Mouse (Mus musculus) kidney, postnatal 0 days (tissue): ENCODE results near the gene Slc35e1. TPM values are rescaled to one million over a fixed set of nuclear protein-coding genes. Genes with fewer than 3 reads are reported as not detected.

ENCODE experiments used
- ATAC-seq: fragments of 200-750 bp; cut with Nextera tagmentation; replicated peaks from 2 replicates; pipeline ENCODE4 v1.8.0; 2017; ENCODE audit warnings: low read depth, moderate number of reproducible peaks, moderate TSS enrichment, moderate library complexity; ENCODE audit not compliant: low FRiP score
- DNase-seq: peaks from one replicate; pipeline ENCODE4 v3.0.0-alpha.2; 2016; ENCODE audit warnings: low spot score
- H3K27ac ChIP-seq: fragments of 300-500 bp; sonication (generic); 2 replicates; pipeline ENCODE4 v1.5.1; 2014; ENCODE audit warnings: mild to moderate bottlenecking
- H3K27me3 ChIP-seq: fragments of 300-500 bp; sonication (generic); 2 replicates; pipeline ENCODE4 v1.6.1; 2014; ENCODE audit warnings: low read length, mixed read lengths; ENCODE audit not compliant: insufficient read depth
- H3K36me3 ChIP-seq: fragments of 300-500 bp; sonication (generic); 2 replicates; pipeline ENCODE4 v1.6.1; 2014; ENCODE audit warnings: low read length, mixed read lengths; ENCODE audit not compliant: insufficient read depth
- H3K4me1 ChIP-seq: fragments of 300-500 bp; sonication (generic); replicated peaks from 2 replicates; pipeline ENCODE4 v1.6.1; 2014; ENCODE audit warnings: antibody characterized with exemption, low read length, mixed read lengths; ENCODE audit not compliant: insufficient read depth
- H3K4me2 ChIP-seq: fragments of 300-500 bp; sonication (generic); 2 replicates; pipeline ENCODE4 v1.6.1; 2014; ENCODE audit warnings: mild to moderate bottlenecking, low read length, moderate library complexity, mixed read lengths
- H3K4me3 ChIP-seq: fragments of 300-500 bp; sonication (generic); replicated peaks from 2 replicates; pipeline ENCODE4 v1.5.1; 2014; ENCODE audit warnings: low read depth, low read length
- H3K9ac ChIP-seq: fragments of 300-500 bp; sonication (generic); 2 replicates; pipeline ENCODE4 v1.6.1; 2014; ENCODE audit warnings: low read depth, low read length
- H3K9me3 ChIP-seq: fragments of 300-500 bp; sonication (generic); replicated peaks from 2 replicates; pipeline ENCODE4 v1.6.1; 2016; ENCODE audit warnings: low read length, inconsistent platforms, mixed read lengths
- CTCF ChIP-seq: IDR thresholded peaks from 2 replicates; pipeline ENCODE4 v1.5.1; 2016; ENCODE audit warnings: antibody characterized with exemption, low read depth, mild to moderate bottlenecking, moderate library complexity
- WGBS: fragments of 180-500 bp; shearing (Covaris S2); extraction: QIAGEN DNeasy Blood & Tissue Kit; methylation state at CpG from one replicate; pipeline ENCODE4 v1.1.7; 2014; 5-methylcytosine and 5-hydroxymethylcytosine counted together
- microRNA-seq: library from miRNA; unstranded; fragments of <30 nt; microRNA quantifications from one replicate; pipeline ENCODE4, GENCODE M21; 2016
- polyA plus RNA-seq: library from polyadenylated mRNA; unstranded; fragments of >200 nt; fragmentation: Nextera tagmentation; extraction: Ambion mirVana; gene quantifications from 2 replicates; pipeline ENCODE4 v1.2.1, GENCODE M21; 2015

Slc35e1 gene
- polyA plus RNA-seq, 1 experiment from 2014 or later: 9.1 TPM

GRCm38 (mm10) chr8:72434952-72435351 lies 57.5 kb downstream of the Slc35e1 start:
- no peak for DNase-seq
- no peaks in the 10 kb centered on the region for H3K9me3 ChIP-seq

More at GRCm38 (mm10) chr8:72434952-72435351, 57.5 kb downstream of the Slc35e1 start:
- no peaks in the 10 kb centered on the region for H3K4me1 ChIP-seq
- ATAC-seq: no peak
- H3K4me2 ChIP-seq: no peak overlapping the region
- H3K9ac ChIP-seq: no peak overlapping the region
- TF ChIP-seq CTCF: no peak
- no peak overlapping the region for H3K27ac ChIP-seq
- WGBS: 6% methylated on average over 2 of the region's 2 CpGs
- H3K4me3 ChIP-seq: no peak overlapping the region
- H3K36me3 ChIP-seq: no peaks in the 10 kb centered on the region
- H3K27me3 ChIP-seq: no peaks in the 10 kb centered on the region

Small RNA genes within 50 kb of the gene (microRNA-seq; reads per million reads assigned to microRNA genes)
- gene Gm28019: not detected
- not detected for gene Mir7068

Other genes with a start within 250 kb of the Slc35e1 start
- 22.2 and 22.8 TPM in 2 replicates for gene Gm10282, start 187.4 kb downstream of the Slc35e1 start, polyA plus RNA-seq
- 24.7 and 31.9 TPM in 2 replicates for gene Klf2, start 173.6 kb downstream of the Slc35e1 start, polyA plus RNA-seq
- 32.5 and 37.5 TPM in 2 replicates for gene Eps15l1, start 71.2 kb downstream of the Slc35e1 start, polyA plus RNA-seq
- 2.1 and 2.2 TPM in 2 replicates for gene Calr3, start 48.7 kb downstream of the Slc35e1 start, polyA plus RNA-seq
- gene 1700030K09Rik, start 48.7 kb downstream of the Slc35e1 start, polyA plus RNA-seq: 10.4 TPM in 2 replicates
- gene Cherp, start 17.4 kb downstream of the Slc35e1 start, polyA plus RNA-seq: 38.7 and 39.1 TPM in 2 replicates
- 11.9 and 12.2 TPM in 2 replicates for gene Med26, start 55.7 kb upstream of the Slc35e1 start, polyA plus RNA-seq
- 144 and 151 TPM in 2 replicates for gene Smim7, start 78.5 kb upstream of the Slc35e1 start, polyA plus RNA-seq
- gene Tmem38a, start 79.4 kb upstream of the Slc35e1 start, polyA plus RNA-seq: 19.3 and 23.0 TPM in 2 replicates
- not detected in 2 replicates for gene Nwd1, start 154.1 kb upstream of the Slc35e1 start, polyA plus RNA-seq
- gene Sin3b, start 230.7 kb upstream of the Slc35e1 start, polyA plus RNA-seq: 237 and 239 TPM in 2 replicates